Mouse (Mus musculus) heart, adult 18-20 months (tissue): ENCODE measurements around the gene Ap5z1. TPM values are rescaled to one million over a fixed set of nuclear protein-coding genes. Genes with fewer than 3 reads are reported as not detected.

Experiments
- DNase-seq, 2 experiments: peaks; one replicate each; pipeline ENCODE4 v3.0.0; 2021 to 2022; ENCODE audit warnings: mixed read lengths in 1 of 2
- total RNA-seq, 2 experiments: library from RNA; stranded (reverse); gene quantifications; 2 replicates each; pipeline ENCODE4 v1.2.3; 2021

The Ap5z1 gene
- total RNA-seq, 2 experiments from 2014 or later: 5.0 to 6.0 TPM

DNA sequence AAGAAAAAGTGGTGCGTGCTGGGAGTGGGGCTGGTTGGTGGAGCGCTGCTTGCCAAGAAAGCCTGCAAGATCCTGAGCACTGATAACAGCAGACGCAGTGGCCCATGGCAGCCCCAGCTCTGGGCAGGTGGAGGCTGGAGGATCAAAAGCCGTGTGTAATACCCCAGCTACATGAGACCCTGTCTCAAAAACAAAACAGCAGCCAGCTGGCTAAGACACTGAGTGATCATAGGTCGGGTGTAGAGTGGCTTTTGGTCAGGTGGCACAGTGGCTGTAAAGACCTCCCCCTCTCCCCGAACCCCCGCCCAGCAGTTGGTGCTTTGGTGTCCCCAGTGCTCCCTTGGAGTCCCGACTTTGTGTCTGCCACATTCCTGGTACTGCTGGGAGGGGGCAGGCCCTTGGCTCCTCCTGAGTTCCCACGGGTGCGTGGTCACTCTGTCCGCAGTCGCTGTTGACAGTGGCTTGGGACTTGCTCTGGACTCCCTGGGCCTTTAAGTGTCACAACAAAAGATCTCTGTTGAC lies 23.8 kb upstream of the Ap5z1 start:
- no peak for DNase-seq

GRCm38 (mm10) chr5:142440451-142441147 lies 23.1 kb upstream of the Ap5z1 start:
- DNase-seq: peak; percentile 94 to 99

GRCm38 (mm10) chr5:142441332-142442044 lies 22.3 kb upstream of the Ap5z1 start:
- no peak for DNase-seq

- no peak for DNase-seq
These were observed 21.7 kb upstream of the Ap5z1 start for GRCm38 (mm10) chr5:142442045-142442440.

DNA sequence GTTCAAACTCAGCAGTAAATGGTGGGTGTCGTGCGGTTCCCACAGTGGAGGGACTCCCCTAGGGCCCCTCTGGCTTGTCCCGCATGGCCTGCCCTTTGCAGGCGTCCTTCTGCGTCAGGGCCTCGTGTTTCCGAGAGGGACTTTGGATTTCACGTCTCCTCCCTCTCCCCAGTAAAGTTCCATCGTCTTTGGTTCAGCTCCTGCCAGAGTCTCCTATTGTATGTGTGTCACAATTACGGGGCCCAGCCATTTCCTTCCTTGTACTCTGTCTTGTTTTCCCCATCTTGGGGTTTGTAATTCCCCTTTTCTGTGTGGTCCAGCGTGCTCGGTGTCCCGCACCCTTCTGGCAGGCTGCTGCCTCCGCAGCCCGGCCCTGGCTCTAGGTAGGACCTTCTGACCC lies 20.2 kb upstream of the Ap5z1 start:
- DNase-seq: peak in 1 of 2 experiments; percentile 54

- DNase-seq: no peak
These were observed 19.8 kb upstream of the Ap5z1 start for GRCm38 (mm10) chr5:142443994-142444393.

DNA sequence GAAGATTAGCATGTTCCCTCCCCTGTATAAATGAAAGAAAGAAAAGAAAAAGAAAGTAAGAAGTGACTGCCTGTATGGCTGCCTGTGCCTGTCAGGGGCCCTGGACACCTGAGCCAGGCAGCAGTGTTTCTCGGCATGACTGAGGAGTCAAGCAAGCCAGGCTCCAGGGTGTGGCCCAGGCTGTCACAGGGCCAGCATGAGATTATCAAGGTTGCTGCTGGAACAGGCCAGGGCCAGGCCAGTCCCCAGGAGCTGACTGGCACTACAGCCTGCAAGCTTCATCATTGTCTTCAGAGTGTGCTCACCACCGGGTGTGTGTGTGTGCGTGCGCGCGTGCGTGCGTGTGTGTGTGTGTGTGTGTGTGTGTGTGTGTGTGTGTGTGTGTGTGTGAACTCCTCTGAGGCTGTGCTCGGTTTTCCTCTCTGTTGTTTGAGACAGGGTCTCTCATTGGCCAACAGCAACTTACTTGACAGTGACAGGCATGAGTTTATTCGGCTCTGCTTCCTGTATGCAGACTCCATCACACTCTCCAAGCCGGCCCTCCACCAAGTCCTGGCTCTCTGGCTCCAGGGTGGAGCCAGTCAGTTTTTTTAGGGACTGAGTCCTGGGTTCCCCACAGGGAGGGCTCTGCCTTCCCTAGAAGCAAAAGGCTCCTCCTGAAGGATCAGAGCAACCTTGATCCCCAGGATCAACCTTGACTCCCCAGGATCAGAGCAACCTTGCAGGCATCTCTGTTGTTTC lies 18.8 kb upstream of the Ap5z1 start:
- DNase-seq: peak; percentile 53 to 60

- no peak for DNase-seq
These were observed 18.0 kb upstream of the Ap5z1 start for GRCm38 (mm10) chr5:142445709-142446108.

GRCm38 (mm10) chr5:142448076-142448475 lies 15.7 kb upstream of the Ap5z1 start:
- DNase-seq: peak; percentile 88 to 96

GRCm38 (mm10) chr5:142448623-142449022 lies 15.1 kb upstream of the Ap5z1 start:
- no peak for DNase-seq

- DNase-seq: no peak
These were observed 12.9 kb upstream of the Ap5z1 start for GRCm38 (mm10) chr5:142450846-142451245.

DNA sequence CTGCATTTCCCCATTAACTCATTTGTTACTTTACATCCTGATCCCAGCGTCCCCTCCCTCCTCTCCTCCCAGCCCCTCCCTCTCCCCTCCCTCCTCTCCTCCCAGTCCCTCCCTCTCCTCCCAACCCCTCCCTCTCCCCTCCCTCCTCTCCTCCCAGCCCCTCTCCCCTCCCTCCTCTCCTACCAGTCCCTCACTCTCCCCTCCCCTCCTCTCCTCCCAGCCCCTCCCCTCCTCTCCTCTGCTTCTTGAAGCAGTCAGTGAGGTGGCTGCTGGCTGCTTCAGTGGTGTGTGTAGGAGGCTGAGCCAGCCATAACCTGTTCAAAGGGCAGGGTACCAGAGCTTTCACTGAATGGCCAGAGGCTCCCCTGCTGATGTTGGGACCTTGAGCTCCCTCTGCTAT lies 12.0 kb upstream of the Ap5z1 start:
- no peak for DNase-seq

DNA sequence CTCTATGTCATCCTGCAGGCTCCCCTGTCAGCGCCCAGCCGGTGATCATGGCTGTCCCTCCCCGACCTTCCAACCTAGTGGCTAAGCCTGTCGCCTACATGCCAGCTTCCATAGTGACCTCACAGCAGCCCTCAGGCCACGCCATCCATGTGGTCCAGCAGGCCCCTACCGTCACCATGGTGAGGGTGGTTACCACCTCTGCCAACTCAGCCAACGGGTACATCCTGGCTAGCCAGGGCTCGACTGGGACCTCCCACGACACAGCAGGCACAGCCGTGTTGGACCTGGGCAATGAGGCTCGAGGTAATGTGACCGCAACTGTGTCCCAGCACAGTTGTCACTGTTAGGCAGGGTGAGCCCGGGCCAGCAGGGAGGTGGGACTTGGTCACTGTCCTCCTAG lies 10.0 kb upstream of the Ap5z1 start:
- no peak for DNase-seq

DNA sequence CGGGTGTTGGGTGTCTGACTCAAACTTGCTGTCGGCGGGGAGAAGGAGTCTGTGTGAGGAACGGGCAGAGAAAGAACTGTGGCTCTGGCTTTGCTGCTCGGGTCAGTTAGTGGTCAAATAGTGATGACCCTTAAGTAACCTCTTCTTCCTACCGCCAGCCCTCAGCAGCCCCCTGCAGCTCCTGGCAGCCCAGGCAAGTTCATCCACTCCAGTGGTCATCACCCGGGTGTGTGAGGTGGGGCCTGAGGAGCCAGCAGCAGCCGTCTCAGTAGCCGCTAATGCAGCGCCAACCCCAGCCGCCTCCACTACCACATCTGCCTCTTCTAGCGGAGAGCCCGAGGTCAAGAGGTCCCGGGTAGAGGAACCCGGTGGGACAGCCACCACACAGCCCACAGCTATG lies 7.4 kb upstream of the Ap5z1 start:
- no peak for DNase-seq

- no peak for DNase-seq
These were observed 6.4 kb upstream of the Ap5z1 start for GRCm38 (mm10) chr5:142457345-142457744.

GRCm38 (mm10) chr5:142458791-142459557 lies 4.8 kb upstream of the Ap5z1 start:
- peak in 1 of 2 experiments; percentile 46 for DNase-seq

GRCm38 (mm10) chr5:142459834-142460233 lies 3.9 kb upstream of the Ap5z1 start:
- DNase-seq: no peak

- no peak for DNase-seq
These were observed 1.7 kb upstream of the Ap5z1 start for GRCm38 (mm10) chr5:142461942-142462640.

DNA sequence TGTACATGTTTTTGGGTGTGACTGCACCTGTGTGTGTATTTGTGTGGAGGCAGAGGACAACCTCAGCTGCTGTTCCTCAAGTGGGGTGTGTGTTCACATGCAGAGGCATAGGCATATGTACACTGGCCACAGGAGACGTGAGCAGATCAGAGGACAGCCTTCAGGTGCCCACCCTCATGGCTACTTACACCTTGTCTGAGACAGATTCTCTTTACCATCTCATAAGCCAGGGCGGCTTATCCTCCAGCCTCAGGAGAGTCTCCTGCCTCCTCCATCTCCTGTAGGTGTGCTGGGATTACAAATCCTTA lies 1.1 kb upstream of the Ap5z1 start:
- DNase-seq: no peak

GRCm38 (mm10) chr5:142463011-142463410 lies 733 bp upstream of the Ap5z1 start:
- no peak for DNase-seq

DNA sequence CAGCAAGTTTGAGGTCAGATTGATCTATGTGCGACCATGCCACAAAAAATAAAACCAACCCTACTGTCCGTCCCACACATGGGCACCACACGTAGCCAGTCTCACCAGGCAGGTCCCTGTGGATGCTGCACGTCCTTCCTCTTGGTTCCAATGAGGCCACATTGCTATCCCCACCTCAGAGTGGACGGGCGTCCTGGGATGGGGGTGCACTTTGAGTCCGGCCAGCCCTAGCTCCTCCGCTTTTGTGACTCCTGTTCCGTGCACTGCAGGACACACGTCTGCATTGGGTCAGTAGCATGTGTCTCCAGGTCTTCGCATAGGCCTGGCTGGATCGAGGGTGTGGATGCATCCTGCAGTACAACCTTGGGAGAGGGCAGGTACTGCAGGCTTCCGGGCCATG lies 4.6 kb downstream of the Ap5z1 start:
- DNase-seq: no peak

- peak; percentile 38 to 44 for DNase-seq
These were observed 6.1 kb downstream of the Ap5z1 start for GRCm38 (mm10) chr5:142469796-142470195.
